Mouse (Mus musculus): ENCODE results near the gene Naxe.

The Naxe gene

DNA sequence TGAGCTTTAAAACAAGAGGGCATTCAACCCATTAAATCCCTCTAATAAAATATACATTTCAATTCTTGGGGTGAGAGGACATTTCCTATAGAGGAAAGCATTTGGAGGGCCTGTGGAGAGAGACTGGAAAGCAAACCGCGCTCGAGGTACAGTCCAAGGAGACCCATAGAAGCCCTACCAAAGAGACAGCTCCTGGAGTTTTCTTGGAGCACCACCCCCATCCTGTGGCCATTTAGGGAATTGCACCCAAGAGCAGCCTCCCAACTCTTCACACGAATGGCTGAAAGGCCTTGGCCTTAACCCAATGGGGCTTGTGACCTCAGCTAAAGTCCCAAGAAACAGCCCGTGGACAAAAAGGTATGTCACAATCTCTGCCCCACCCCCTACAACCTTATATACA is 13.5 kb upstream of the Naxe start:
- intact Hi-C loops (cut with DNase I): loop anchor here (1.0 to 10.0 kb wide), 2 partner anchors 60 to 137 kb away; partner anchors contain the start of genes Isg20l2 and Rrnad1

DNA sequence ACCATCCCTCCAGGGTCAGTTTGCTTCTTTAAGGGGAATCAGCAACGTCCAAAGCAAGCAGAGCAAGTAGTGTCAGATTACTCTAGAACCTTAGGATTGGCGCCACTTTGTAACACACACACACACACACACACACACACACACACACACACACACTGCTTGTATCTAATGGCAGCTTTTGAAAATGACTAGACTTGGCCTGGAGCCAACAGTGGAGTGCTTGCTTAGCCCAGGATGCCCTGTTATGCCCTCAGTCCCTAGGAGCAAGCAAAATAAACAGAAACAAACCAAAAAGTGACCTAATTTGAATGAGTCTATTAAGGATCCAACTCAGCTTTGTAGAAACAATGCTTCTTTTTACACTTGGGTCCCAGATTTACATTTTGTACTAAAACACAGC is 10.1 kb upstream of the Naxe start:
- intact Hi-C loops (cut with DNase I): no loop called here

DNA sequence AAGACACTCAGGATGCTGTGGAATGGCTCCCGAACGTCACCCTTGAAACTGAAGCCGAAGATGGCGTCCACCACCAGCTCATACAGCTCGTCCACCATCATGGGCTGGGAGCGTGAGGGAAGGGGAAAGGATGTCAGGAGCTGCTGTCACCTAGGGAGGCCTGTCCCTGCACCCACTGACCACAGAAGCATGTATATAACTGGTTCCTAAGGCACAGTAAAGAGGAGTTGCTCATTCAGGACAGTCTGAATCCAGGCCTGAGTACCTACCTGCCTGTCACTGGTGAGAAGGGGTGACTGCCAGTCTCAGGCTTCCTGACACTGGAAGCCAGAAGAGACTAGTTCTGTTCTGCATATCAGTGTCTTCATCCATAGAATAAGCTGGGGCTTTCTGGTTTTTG is 1.3 kb downstream of the Naxe start:
- intact Hi-C loops (cut with DNase I): loop anchor here (5.0 kb wide), 1 partner anchor 35 kb away; no protein-coding TSS in a partner anchor

DNA sequence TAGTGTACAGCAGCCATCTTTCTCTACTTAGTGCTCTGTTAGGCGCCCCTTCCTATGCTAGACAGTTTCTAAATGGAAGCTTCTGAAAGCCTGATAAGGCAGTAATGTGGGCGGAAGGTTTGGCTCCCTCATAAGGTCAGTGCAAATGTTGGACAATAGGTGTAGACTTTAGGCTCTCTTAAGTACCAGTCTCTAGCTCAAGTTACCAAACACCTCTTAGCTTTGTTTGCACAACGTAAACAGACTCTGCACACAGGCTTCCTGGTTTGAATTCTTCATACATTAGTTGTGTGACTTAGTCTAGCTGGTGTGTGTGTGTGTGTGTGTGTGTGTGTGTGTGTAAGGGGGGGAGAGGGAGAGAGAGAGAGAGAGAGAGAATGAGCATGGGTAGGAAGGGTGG is 8.8 kb downstream of the Naxe start:
- intact Hi-C loops (cut with DNase I): no loop called here

DNA sequence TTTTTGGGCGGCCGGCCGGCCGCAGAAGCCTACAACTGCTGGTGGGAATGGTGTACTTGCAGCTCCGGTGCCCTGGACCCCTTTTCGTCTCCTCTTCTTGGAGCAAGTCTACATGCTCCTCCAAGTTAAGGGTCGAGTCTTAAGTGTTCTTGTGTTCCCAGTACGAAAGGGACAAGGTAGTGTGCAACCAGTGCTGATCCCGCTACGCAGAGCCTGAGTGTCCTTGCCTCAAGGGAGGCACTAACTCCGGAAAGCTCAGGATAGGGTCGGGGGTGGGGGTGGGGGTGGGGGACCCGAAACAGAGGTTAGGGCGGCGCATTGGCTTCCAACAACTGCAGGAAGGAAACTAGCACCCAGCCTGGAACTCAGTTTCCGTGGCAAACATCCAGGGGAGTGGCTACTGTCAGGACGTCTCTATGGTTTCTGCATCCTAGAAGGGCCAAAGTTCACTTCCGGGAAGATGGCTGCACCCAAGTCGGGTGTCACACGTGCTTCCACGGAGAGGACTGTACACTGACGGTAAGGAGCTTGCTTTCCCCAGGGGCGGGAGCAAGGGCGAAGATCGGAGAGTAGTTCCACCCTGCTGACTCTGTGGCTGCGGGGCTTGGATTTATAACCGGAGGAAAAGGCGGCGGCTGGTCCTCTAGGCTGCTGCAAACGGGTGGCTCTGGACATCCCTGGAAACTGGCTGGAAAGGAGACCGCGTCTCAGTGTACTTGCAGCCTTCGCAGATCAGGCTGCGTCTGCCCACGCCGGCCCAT is 15.5 kb downstream of the Naxe start, which contains the start of gene Gpatch4:
Gene Gpatch4 (plus strand): TSS at position 448 of the 761 bp plus-strand sequence.
- intact Hi-C loops (cut with DNase I): no loop called here

DNA sequence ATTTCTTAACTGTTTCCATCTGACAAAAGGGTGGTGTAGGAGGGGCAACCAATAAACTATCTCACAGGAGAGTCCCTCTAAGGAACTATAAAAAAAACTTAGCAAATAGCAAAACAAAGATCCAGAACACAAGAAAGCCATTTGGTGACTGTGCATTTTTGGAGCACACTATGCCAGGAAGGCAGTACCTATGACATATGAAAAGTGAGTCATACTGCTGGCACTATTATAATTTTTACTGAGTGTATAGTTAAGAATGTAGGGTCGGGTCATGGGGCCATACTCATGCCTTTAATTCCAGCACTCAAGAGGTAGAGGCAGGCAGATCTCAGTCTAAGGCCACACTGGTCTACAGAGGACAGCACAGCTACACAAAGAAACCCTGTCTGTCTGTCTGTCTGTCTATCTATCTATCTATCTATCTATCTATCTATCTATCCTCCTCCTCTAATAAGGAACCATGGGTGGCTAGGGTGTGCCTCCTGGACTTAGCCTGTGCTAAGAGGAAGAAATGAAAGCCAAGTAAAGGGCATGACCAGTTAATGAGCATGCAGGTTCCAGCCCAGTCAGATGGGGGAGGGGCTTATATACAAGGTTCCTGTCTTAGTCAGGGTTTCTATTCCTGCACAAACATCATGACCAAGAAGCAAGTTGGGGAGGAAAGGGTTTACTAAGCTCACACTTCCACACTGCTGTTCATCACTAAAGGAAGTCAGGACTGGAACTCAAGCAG is 22.6 kb downstream of the Naxe start:
- intact Hi-C loops (cut with DNase I): no loop called here

DNA sequence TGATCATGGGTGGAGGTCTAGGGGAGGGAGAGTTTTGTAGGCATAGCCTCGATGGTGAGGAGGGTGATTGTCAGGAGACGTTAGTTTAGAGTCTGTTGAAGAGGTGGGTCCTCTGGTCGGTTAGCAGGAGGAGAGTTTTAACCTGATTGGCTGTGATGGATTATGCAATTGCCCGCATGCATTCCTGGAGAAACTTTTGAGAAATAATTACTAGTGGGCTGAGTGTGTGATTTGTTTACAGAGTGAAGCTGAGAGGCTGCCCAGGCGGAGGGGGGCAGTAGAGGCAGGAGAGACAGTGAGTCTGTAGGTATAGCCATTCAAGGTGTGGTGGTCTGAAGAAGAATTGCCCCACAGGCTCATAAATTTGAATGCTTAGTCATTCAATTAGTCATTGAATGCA is 24.8 kb downstream of the Naxe start:
- intact Hi-C loops (cut with DNase I): no loop called here

DNA sequence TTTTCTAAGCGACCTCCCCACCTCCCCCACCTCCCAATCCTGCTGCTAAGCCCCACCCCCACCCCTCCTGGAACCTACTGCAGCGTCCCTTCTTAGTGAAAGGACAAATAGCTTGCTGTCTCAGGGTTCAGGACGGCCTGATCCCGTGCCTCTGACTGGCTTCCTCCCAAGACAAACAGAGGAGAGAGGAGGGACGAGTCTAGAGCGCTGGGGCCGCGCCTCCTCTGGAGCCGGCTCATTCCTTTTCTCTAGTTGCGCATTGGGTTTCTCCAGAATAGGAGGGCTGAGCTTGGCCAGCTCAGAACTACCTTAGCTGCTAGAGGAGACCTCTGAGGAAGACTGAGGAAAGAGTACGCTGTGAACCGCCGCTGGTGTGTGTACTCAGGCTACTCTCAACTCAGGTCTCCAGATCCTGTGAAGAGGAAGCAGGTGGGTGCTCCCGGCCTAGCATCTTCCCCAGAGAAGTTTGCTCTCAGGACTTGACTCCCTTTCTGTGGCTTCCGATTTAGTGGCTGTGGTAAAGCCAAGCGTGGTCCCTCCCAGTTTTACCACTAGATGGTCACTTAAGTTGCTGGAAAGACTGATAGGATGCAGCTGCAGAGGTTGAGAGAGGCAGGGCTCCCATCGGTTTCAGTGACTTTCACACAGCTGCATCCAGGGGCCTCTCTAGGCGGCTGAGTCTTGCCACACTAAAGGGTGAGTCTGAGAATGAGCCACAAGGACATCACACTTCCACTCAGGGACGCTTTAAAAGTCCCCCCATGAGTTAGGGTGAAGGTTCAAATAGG is 27.5 kb downstream of the Naxe start:
- intact Hi-C loops (cut with DNase I): no loop called here

DNA sequence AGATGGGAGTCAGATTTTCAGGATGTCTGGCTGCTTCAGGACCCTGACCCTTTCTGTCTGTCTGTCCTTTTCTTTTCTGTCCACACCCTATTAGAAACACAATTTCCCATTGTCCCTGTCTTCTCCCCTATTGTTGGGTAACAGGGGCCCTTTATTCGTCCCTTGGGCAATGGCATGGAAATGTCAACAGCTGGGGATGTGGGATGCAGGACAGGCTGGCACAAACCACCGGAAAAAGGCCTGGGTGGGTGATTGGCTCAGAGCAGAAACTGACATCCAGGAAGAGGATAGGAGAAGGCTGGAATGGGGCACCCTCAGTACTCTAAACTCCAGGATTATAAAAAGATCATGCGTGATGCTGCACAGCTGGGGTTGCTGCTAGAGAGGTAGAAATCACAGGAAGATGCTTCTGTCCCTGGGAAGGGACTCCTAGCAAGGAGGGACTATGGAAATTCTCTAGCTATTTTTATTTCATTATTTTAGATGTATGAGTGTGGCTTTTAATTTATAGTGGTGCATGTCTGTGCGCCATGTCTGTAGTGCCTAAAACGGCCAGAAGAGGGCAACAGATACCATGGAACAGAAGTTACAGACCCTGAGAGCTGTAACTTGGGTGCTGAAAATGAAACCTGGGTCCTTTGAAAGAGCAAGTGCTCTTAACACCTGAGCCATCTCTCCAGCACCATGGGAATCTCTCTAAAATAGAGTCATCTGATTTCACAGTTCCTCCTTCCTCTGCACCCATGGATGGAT is 30.7 kb downstream of the Naxe start, which contains the start of gene Hapln2:
Gene Hapln2 (minus strand): TSS at position 150 of the 753 bp plus-strand sequence.
- intact Hi-C loops (cut with DNase I): no loop called here

DNA sequence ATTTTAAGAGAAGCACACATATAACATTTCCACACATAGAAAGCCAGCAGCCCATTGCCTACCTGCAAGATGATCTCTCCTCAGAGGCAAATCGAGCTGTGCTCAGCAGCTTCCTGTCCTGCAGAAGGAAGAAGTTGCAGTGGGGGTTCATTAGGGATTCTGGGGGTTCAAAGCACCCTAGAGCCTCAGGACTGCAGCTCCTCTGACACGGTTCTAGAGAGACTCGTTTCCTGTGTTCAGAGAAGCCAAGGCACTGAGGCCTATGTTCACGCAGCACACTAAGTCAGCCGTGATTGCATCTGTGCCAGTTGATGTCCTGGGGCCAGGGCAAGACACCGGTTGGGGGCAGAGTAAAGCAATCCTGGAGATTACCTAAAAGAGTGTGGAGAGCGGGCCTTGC is 31.5 kb downstream of the Naxe start:
- intact Hi-C loops (cut with DNase I): no loop called here

DNA sequence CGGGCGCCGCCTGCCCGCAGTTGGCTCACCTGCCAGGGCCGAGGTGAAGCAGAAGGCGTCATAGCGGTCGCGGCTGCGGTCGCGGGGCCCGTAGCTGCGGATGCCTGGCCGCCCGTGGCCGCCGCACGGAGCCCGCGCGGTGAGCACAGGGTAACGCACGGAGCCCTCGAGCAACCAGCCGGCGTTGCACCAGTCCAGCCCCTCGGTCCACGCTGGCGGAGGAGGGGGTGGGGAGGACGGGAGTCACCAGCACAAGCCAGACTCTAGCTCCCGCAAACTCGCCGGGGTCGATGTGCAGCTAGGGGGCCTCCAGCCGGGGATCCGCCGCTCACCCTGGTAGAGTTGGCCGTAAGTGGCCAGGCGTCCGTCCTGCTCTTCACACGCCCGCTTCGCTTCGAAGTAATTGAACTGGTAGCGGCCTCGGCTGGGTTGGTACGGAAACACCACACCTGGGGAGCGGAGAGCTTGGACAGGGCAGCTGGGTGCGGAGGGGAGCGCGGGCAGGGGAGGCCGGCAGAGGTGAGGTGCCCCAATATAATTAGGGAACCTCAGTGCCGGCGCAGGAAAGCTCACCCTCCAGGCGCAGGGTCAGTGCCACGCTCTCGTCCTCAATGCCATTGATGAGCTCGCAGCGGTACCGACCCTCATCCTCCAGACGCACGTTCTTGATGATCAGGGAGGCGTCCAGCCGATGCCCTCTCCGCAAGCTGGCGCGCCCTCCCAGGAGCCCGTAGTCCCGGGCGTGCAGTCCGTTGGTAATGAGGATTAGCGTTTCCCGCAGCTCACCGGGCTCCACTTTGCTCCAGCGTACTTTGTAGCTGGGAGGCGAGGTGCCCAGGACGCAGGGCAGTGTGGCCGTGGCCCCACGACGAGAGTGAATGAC is 34.9 kb downstream of the Naxe start:
- intact Hi-C loops (cut with DNase I): loop anchor here (5.0 kb wide), 1 partner anchor 34 kb away; the partner anchor contains the start of gene Naxe

DNA sequence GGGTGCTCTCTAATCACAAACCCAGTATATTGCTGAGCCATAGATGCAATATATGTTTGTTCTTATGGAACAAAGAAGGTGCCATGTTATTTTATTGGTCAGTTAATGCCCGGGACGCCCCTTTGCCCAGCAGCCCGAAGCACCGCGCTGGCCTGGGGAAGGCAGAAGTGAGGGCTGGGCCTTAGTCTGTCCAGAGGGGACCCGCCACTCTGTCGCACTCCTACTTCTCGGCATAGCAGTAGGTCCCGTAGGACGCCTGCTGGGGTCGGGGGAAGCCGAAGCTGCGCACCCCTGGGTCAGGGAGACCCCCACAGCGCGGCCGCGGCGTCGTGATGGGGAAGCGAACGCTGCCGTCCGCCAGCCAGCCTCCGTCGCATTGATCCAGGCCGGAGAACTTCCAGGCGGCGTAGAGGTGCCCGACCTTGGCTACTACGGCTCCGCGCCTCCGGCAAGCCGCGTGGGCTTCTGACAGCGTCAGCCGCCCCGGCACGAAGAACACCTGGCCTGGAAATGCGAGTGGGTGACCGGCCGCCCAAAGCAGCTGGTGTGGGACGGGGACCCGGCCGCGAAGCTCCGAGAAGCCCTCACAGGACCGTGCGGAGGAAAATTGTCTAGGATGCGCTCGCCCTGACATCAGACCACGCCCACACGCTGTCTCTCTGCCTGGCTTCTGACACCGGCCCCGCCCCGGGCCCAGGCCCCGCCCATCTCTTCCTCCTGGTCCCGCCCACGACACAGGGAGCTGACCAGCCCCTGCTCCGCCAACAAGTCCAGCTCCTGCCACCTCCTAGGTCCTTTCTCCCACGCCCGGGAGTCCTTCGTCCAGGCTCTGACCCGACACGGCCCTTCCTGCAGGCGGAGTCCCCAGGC is 35.7 kb downstream of the Naxe start:
- intact Hi-C loops (cut with DNase I): loop anchor here (5.0 kb wide), 1 partner anchor 35 kb away; the partner anchor contains the start of gene Naxe

DNA sequence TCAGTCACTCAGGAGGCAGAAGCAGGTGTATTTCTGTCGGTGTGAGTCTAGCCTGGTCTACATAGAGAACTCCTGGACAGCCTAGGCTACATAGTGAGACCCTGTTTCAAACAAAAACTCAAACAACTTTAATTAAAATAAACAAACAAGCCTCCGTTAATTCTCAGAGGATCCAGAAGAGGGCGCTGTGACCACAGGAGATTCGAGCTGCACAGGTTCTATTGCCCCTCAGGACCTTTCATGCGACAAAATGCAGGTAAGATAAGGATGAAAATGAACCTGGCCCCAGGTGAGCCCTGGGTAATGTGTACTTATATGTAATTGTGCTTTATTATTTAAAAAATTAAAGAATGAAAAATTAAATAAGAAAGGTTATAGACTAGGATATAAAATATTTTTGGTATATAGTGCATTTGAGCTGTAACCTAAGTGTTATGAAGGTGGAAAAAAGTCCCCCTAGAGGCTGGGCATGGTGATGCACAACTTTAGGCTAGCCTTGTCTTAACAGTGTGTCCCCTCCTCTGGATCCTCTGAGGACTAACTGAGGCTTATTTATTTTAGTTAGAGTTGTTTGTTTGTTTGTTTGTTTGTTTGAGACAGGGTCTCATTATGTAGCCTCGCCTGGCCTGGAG is 47.5 kb downstream of the Naxe start:
- intact Hi-C loops (cut with DNase I): loop anchor here (1.0 kb wide), 1 partner anchor 61 kb away; no protein-coding TSS in a partner anchor

Data from adrenal gland (tissue).